Mouse (Mus musculus) c-Kit-negative CD71-positive TER-119-positive erythroid progenitor cells, embryonic 14.5 days (primary cell): ENCODE results near the gene Aasdh.
"Not testable (repeated sequence)": the region's sequence is repeated elsewhere in the genome, so short reads cannot be mapped to it uniquely, and the experiment has no call there.

Experiments
- DNase-seq: peaks from one replicate; pipeline ENCODE4 v3.0.0-alpha.2; 2013; ENCODE audit warnings: low read depth, low spot score

Gene Aasdh

GRCm38 (mm10) chr5:76912522-76912921 lies 7.2 kb upstream of the Aasdh start:
- not testable (repeated sequence) for DNase-seq

DNA sequence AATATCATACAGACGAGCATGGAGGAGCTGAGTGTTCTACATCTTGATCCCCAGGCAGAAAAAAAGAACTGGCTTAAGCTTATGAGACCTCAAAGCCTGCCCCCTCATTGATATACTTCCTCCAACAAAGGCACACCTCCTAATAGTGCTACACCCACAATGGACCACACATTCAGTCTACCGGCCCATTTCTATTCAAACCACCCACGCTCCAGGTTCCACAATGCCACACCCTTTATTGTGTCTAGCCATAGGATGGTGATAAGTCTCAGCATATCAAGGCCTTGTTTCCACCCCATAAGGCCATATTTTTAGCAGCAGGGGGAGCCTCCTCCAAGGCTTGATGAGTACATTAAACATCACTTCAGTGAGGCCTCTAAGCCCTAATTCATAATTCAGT lies 5.5 kb upstream of the Aasdh start:
- DNase-seq, result no peak

GRCm38 (mm10) chr5:76906155-76906499 lies 813 bp upstream of the Aasdh start:
- DNase-seq, result peak; percentile 6

DNA sequence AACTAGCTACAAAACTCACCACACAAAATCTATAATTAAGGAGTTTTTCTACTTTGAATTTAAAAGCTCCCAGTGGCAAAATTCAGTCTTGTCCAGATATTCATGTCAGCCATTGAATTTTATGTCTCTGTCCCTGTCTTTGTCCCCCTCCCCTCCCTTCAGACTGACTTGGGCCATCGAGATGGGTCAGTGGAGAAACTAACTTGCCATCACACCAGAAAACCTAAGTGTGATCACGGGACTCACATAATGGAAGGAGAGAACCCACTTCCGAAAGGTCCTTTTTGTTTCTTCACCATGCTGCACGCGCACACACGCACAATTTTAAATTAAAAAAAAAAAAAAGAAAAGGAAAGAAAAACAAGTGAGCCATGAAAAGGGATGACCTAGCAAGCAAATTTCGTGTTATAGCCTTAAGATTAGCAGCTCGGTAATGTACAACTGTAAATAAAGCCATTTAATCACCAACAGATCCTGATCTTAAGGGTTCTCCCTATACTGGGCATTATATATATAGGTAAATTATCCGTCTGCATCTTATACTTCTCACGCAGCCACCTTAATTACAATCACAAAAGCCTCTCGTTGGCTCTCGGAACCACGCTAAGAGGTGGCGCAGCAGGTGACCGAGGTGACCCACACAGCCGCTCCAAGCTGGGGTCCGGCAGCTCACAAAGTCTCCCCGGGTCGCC lies 455 bp downstream of the Aasdh start:
- DNase-seq, result no peak

GRCm38 (mm10) chr5:76902131-76902530 lies 3.2 kb downstream of the Aasdh start:
- no peak for DNase-seq

DNA sequence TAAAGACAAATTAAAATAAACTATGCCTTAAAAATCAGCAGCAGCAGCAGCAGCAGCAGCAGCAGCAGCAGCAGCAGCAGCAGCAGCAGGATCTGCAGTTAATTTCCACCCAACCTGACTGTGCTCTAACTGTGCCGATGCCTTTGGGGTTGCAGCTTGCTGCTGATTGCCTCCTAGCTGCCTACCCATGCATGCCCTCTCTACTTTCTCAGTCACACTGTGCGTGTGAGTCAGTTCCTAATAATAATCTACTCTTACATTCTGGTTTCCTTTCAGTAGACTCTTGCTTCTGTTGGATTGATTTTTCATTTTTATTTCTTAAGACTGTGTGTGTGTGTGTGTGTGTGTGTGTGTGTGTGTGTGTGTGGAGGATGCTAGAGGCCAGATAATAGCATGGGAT lies 12.2 kb downstream of the Aasdh start:
- DNase-seq, result no peak

DNA sequence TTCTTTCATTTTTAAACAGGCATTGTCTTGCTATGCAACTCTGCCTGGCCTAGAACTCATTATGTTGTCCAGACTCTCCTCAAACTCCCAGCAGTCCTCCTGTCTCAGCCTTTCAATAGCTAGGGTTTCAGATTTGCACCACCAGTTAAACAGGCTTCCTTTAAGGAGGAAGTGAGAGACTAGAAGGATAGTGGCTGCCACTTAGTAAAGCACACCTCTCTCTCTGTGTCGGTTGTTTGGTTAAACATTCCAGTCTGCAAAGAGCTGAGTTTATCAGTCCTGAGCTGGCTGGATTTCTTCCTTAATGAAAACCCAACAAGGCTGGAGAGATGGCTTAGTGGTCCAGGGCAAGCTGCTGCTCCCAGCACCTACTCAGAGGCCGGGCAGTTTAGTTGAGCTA lies 12.7 kb downstream of the Aasdh start:
- no peak for DNase-seq

GRCm38 (mm10) chr5:76887011-76887410 lies 18.3 kb downstream of the Aasdh start:
- DNase-seq, result no peak

DNA sequence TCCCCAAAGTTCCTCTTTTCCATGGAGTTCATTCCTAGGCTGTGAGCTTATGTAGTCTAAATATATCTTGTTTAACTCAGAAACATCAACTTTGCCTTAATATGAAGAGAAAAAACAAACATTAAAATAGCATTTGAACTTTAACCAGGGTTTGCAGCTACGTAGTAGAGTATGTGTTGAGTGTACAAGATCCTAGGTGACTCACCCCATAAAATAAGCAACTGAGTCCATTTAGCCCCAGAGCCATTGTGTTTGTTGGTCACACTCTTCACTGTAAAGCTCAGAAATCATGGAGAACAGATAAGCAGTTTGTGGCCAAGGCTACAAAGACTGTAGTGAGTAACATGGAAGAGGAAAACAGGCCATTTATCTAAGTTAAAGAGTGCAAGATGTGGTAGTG lies 21.2 kb downstream of the Aasdh start:
- no peak for DNase-seq

DNA sequence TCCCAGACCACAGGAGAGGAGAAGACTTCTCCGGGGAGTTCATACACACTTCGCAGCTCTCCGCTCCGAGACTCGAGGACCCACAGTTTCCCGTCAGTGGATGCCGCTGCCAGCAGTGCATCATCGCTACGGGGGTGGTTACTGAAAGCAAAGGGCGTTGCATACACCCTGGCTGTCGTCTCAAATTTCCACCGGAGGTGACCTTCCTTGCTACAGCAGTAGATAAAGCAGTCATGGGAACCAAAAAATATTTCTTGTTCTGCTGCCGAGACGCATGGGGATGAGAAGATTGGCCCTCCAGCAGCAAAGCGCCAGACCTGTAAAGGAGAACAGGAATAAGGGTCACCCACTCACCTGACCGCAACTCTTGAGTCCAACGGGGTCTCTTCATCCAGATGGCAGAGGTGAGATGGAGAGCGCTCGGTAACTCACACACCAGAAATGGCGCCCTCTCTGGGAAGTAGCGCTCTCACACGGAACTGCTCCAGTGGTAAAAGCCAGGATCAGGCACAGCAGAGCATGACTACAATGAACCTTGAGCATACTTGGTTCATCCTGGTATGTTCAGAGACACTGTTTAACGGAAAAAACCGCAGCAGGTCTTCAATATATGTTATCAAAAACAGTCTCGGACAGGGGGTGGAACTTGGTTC lies 29.1 kb downstream of the Aasdh start:
- DNase-seq, result no peak

GRCm38 (mm10) chr5:76869553-76869952 lies 35.8 kb downstream of the Aasdh start:
- DNase-seq, result no peak

GRCm38 (mm10) chr5:76868693-76869286 lies 36.5 kb downstream of the Aasdh start:
- no peak for DNase-seq

DNA sequence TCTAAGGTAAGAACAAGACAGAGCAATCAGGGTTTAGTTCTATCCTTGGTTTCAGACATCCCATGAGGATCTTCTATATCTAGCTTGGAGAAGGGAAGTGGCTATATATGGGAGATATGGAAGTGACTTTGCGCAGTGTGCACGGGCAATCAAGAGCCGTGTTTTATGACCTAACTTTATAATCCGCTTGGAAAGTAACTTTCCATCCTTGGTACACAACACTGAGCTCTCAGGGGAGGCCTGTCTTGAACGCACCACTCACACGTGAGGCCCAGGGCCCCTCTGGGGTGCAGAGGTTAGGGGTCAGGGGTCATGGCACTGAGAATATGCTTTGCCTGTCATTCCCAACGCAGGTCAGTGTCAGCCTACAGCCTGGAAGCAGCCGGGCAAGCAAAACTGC lies 38.5 kb downstream of the Aasdh start:
- DNase-seq, result no peak

DNA sequence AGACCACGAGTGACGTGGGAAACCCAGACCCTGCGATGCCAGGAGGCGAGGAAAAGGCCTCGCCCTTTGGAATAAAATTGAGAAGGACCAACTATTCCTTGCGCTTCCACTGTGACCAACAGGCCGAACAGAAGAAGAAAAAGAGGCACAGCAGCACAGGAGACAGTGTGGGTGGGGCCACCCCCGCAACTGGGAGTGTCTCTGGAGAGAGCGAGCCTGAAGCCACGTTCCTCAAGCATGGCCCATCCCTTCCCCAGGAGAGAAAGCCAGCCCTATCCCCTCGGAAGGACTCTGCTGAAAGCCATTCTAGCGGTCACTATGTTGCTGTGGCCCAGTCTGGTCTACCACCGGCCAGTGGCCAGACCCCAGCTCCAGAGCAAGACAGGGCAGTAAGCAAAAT lies 46.9 kb downstream of the Aasdh start:
- no peak for DNase-seq

DNA sequence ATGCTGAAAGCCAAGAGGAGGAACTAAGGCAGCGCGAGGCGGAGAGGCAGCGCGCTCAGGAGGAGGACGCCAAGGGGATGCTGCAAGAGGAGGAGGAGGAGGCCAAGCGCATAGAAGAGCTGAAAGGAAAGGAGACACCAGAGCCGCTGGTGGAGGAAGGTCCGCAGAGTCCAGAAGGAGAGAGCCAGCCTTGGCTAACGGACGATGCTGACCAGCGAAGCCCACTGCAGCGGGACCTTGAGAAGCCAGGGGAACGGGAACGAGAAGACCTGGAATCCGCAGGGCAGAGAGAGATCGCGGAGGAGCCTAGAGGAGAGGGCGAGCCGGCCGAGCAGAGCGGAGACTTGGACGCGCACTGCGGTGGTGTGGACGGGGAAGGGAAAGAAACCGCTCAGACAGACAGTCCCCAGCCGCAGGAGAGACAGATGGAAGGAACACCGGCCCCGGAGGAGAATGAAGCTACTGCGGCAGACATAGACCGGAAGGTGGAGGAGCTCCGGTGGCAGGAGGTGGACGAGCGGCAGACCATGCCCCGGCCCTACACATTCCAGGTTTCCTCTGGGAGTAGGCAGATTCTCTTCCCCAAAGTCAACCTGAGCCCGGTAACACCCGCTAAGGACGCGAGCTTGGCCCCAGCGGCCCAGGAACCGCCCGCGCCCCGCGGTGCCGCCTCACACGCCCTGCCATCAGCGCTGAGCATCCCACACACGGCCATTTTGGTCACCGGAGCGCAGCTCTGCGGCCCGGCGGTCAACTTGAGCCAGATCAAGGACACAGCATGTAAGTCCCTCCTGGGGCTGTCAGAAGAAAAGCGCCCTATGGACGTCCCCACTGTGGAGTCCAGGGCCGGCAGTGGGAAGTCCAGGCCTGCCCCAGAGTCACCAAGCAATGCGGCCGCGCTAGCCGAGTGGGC lies 48.0 kb downstream of the Aasdh start:
- DNase-seq, result no peak

DNA sequence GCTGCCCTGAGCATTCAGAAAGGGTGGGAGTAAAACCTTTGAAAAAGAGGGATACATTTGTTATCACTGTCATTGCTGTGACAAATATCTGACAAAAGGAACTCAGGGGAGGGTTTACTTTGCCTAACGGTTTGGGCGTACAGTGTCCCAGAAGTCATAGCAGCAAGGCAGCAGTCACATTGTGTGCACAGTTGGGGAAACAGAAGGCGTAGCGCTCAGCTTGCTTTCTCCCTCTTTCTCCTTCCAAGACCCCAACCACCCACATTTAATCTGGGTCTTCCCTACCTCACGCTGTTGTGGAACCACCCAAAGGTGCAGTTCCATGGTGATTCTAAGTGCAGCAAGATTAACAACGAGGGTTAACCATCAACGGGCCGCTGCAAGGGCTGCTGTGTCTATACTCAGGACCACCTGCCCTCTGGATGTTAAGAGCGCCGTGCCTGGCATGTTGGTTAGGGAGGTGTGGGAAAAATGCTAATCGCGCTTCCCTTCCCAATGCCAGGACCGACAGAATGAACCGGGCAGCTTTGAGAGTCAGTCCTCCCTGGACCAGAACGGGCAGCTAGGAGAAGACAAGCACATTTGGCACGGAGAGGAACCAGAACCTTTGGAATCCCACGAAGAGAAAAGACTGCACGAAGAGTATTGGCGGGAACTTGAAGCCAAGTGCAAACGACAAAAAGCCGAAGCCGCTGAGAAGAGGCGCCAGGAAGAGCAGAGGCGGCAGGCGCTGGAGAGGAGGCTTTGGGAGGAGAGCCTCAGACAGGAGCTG lies 49.3 kb downstream of the Aasdh start:
- DNase-seq, result no peak

GRCm38 (mm10) chr5:76853549-76853948 lies 51.8 kb downstream of the Aasdh start:
- DNase-seq, result peak; percentile 60

DNA sequence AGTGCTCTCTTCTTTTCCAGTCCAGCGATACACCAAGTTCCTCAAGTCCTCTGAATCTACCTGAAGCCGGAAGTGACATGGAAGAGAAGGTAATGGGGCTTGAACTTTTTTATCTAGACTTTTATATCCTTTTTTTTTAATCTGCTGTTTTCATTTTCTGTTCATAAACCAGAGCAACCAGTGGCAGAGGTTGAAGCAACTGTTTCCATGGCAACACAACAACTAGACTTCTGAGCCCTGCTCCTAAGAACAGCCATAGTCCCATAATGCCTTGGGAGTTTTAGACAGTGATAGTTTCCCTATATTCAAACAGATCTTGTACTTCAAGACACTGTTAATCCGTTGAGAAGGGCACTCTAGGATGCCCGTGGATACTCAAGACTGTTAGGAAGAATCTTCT lies 54.0 kb downstream of the Aasdh start:
- no peak for DNase-seq

DNA sequence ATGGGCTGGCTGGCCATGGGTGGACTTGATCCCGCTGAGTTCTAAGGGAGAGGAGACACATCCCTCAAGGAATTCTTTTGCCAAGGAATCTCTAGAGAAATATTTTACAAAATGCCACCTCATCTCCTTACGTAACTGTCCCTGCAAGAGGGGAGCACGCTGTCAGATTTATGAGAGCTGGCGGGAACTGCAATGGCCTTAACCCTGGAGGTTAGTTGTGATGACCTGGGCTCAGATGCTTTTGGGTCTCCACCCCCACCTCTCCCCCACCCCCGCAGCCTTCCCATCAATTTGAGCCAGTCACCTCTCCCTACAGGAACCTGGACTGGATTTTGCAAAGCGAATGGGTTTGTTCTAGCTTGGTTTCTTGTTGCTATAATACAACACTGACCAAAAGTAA lies 58.2 kb downstream of the Aasdh start:
- DNase-seq, result no peak

- DNase-seq, result no peak
Measured at GRCm38 (mm10) chr5:76844618-76845186, 60.6 kb downstream of the Aasdh start.

DNA sequence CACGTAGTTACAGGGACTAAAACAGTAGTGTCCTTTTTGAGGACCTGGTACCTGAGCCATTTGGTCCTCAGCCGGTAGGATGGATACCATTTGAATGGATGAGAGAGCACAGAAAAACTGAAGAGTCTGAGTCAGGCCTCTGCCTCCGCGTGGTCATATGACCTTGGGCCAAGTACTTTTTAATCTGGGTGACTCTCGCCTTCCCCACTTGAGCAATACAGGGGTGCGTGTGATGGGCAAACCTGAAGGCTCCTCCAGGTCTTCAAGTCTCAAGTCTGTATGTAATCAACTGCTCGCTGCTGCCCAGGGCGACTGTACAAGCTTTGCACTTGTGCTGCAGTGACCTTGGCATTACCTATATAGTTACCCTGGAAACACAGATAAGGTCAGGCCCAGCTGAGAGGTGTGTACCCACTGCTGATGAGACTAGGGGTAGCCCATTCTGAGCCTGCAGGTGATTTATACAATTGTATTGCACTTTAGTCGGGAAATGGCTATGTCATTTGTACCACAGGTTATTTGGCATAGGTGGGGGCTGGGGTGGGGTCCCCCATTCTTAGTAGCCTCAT lies 61.4 kb downstream of the Aasdh start:
- DNase-seq, result no peak
